Mouse (Mus musculus): ENCODE measurements around the gene Palld. TPM values are rescaled to one million over a fixed set of nuclear protein-coding genes. Genes with fewer than 3 reads are reported as not detected.

The Palld gene
- total and polyA plus RNA-seq, 3 experiments: 0.87 to 7.1 (median 2.6) TPM

GRCm38 (mm10) chr8:61796537-61797050, 105.9 kb downstream of the Palld start (continued):
- no peak for TF ChIP-seq HCFC1 (IDR thresholded peaks at IDR 0.05; ENCODE audit: low read depth, low read length)
- no peak for TF ChIP-seq KAT2A (IDR thresholded peaks at IDR 0.05; ENCODE audit: insufficient replicate concordance, low read length)
- no peak for TF ChIP-seq MAZ (IDR thresholded peaks at IDR 0.05; ENCODE audit: low read depth, low read length)

- H3K9ac ChIP-seq (ENCODE audit: insufficient read depth, low read depth): no peak overlapping the region
- H3K79me2 ChIP-seq (replicated peaks; ENCODE audit: control insufficient read depth, extremely low read depth, insufficient read depth, poor library complexity, severe bottlenecking): no peaks in the 10 kb centered on the region
- in situ Hi-C loops (cut with MboI; ENCODE audit: low pct_ligation_motif_present, low pct_unique_long_range_greater_than_20kb, low sequenced_read_pairs): no loop called here
- dilution Hi-C loops (cut with MboI; ENCODE audit: extremely low pct_ligation_motif_present, extremely low pct_unique_long_range_greater_than_20kb, low sequenced_read_pairs): no loop called here
- no peak overlapping the region for H3K27ac ChIP-seq (ENCODE audit: insufficient read depth, low read depth)
- H3K4me1 ChIP-seq (ENCODE audit: control insufficient read depth in 1 of 2, insufficient read depth in 2 of 2): no peaks in the 10 kb centered on the region; a peak in 1 of 4 replicates
- no peak overlapping the region for H3K4me3 ChIP-seq (replicated peaks in 1 of 3; ENCODE audit: low read depth in 2 of 3, low read length in 2 of 3, poor library complexity in 1 of 3)
- TF ChIP-seq HCFC1 (IDR thresholded peaks at IDR 0.05; ENCODE audit: low read depth, low read length) (no peak), KAT2A (IDR thresholded peaks at IDR 0.05; ENCODE audit: insufficient replicate concordance, low read length) (no peak), MXI1 (IDR thresholded peaks at IDR 0.05; ENCODE audit: low read depth, low read length) (no peak), JUN (IDR thresholded peaks at IDR 0.05; ENCODE audit: insufficient read depth, low read depth, low read length) (no peak), IRF4 (IDR thresholded peaks at IDR 0.05; ENCODE audit: low read depth, low read length) (no peak), TBP (conservative IDR thresholded peaks at IDR 0.05; ENCODE audit: low read depth, low read length) (no peak), PAX5 (IDR thresholded peaks at IDR 0.05; ENCODE audit: low read length) (no peak), MAZ (IDR thresholded peaks at IDR 0.05; ENCODE audit: low read depth, low read length) (no peak), USF1 (IDR thresholded peaks at IDR 0.05; ENCODE audit: low read depth, low read length) (no peak), SIN3A (IDR thresholded peaks at IDR 0.05; ENCODE audit: low read length) (no peak), NRF1 (IDR thresholded peaks at IDR 0.05; ENCODE audit: low read depth, low read length) (no peak), JUND (conservative IDR thresholded peaks at IDR 0.05; ENCODE audit: low read depth, low read length) (no peak), ELF1 (IDR thresholded peaks at IDR 0.05; ENCODE audit: low read depth, low read length) (no peak), ZKSCAN1 (IDR thresholded peaks at IDR 0.05; ENCODE audit: borderline replicate concordance, low read depth, low read length) (no peak), MAX (IDR thresholded peaks at IDR 0.05; ENCODE audit: low read length) (no peak), SMC3 (IDR thresholded peaks at IDR 0.05; ENCODE audit: low read depth, low read length) (no peak), ZC3H11A (IDR thresholded peaks at IDR 0.05; ENCODE audit: low read depth, low read length) (no peak), CTCF (conservative IDR thresholded peaks at IDR 0.05 in 1 of 2, IDR thresholded peaks at IDR 0.05 in 1 of 2; ENCODE audit: low read depth in 2 of 2, low read length in 2 of 2) (no peak), MAFK (IDR thresholded peaks at IDR 0.05; ENCODE audit: insufficient replicate concordance, low read length) (no peak), ETS1 (conservative IDR thresholded peaks at IDR 0.05; ENCODE audit: low read depth, low read length) (no peak)
- H3K9me3 ChIP-seq (replicated peaks; ENCODE audit: low read length): no peaks in the 10 kb centered on the region
- H3K27me3 ChIP-seq (replicated peaks): no peaks in the 10 kb centered on the region
- no peak overlapping the region for H3K4me2 ChIP-seq (ENCODE audit: insufficient read depth, low read depth, poor library complexity, severe bottlenecking)
- DNase-seq (ENCODE audit: extremely low read depth): no peak
- no peaks in the 10 kb centered on the region for H3K36me3 ChIP-seq (replicated peaks in 1 of 2; ENCODE audit: control insufficient read depth in 1 of 2, insufficient read depth in 1 of 2, low read length in 1 of 2)
These were observed 112.5 kb downstream of the Palld start for GRCm38 (mm10) chr8:61789946-61790345.
